Mouse (Mus musculus) cerebellum, adult 2 months (tissue): Measurements from ENCODE around the gene Zcchc7.

Experiments used
- CTCF ChIP-seq: fragments of 200-500 bp; IDR thresholded peaks from 2 replicates; pipeline ENCODE4 v1.5.1; 2011; ENCODE audit warnings: low read depth, mild to moderate bottlenecking, control low read depth, low read length, moderate library complexity, borderline replicate concordance; ENCODE audit not compliant: insufficient read depth
- POLR2A ChIP-seq: fragments of 200-500 bp; IDR thresholded peaks from 2 replicates; pipeline ENCODE4 v1.6.1; 2011; ENCODE audit warnings: low read length, control low read depth, borderline replicate concordance; ENCODE audit not compliant: insufficient read depth

- no peak for TF ChIP-seq POLR2A
- TF ChIP-seq CTCF, result no peak
Measured at GRCm38 (mm10) chr4:44942237-44942636, 186.6 kb downstream of the Zcchc7 start.
